In genomic region chr5:119710756-119711155, GRCm38 (mm10) we compare ENCODE assay signal across 16 mouse cellular contexts. TPM values are rescaled to one million over a fixed set of nuclear protein-coding genes. Genes with fewer than 3 reads are reported as not detected.
A peak's percentile ranks its signal among the peaks of the same experiment; 100 is the strongest.
DNase-seq lines count a peak whose midpoint lies in the region; ATAC-seq and TF ChIP-seq lines count a peak whose summit lies in the region.
"Had no signal": no experiment of that assay in that cellular context is flagged by ENCODE, and none has a peak within 500 bp of the region (broad histone marks: within the 10 kb centered on the region; RNA-seq: fewer than 3 reads in every experiment).

No protein-coding gene starts in this region.

- no peak for ATAC-seq in lung, embryonic 14.5 days (ENCODE audit: insufficient read depth)
- ATAC-seq: forebrain, embryonic 13.5 days; liver, embryonic 12.5 days had no signal

- no peak overlapping the region for H3K4me3 ChIP-seq in heart, embryonic 10.5 days
- no peak overlapping the region for H3K4me3 ChIP-seq in lung, embryonic 14.5 days (ENCODE audit: low read depth, low read length)
- H3K4me3 ChIP-seq: embryonic facial prominence, embryonic 15.5 days; forebrain, embryonic 13.5 days; gastrocnemius, adult 2 months; liver, embryonic 12.5 days; neural tube, embryonic 13.5 days had no signal

- H3K4me2 ChIP-seq in lung, embryonic 14.5 days: no peak overlapping the region
- H3K4me2 ChIP-seq: forebrain, embryonic 13.5 days; liver, embryonic 12.5 days; neural tube, embryonic 13.5 days had no signal

- H3K4me1 ChIP-seq in heart, embryonic 10.5 days: peaks cover 3% of the 10 kb centered on the region; the same call in 1 of the 2 replicates
- H3K4me1 ChIP-seq in lung, embryonic 14.5 days (ENCODE audit: insufficient read depth): no peaks in the 10 kb centered on the region
- H3K4me1 ChIP-seq: liver, embryonic 12.5 days had no signal

- no peaks in the 10 kb centered on the region for H3K9me3 ChIP-seq in heart, embryonic 10.5 days
- no peaks in the 10 kb centered on the region for H3K9me3 ChIP-seq in lung, embryonic 14.5 days (ENCODE audit: low read depth, low read length)
- H3K9me3 ChIP-seq: embryonic facial prominence, embryonic 15.5 days; neural tube, embryonic 13.5 days had no signal

- H3K27me3 ChIP-seq in heart, embryonic 10.5 days (ENCODE audit: insufficient read depth, poor library complexity, severe bottlenecking): peaks cover 52% of the 10 kb centered on the region
- H3K27me3 ChIP-seq in lung, embryonic 14.5 days (ENCODE audit: insufficient read depth, low read length): peaks cover 14% of the 10 kb centered on the region; the same call in 1 of the 2 replicates

- no peaks in the 10 kb centered on the region for H3K36me3 ChIP-seq in heart, embryonic 10.5 days
- H3K36me3 ChIP-seq in lung, embryonic 14.5 days (ENCODE audit: insufficient read depth): no peaks in the 10 kb centered on the region
- H3K36me3 ChIP-seq: embryonic facial prominence, embryonic 15.5 days; liver, embryonic 12.5 days; neural tube, embryonic 13.5 days had no signal

- H3K27ac ChIP-seq in heart, embryonic 10.5 days: no peak overlapping the region
- H3K27ac ChIP-seq in lung, embryonic 14.5 days (ENCODE audit: low read depth): no peak overlapping the region
- H3K27ac ChIP-seq: embryonic facial prominence, embryonic 15.5 days; forebrain, embryonic 13.5 days; gastrocnemius, adult 2 months; liver, embryonic 12.5 days; neural tube, embryonic 13.5 days had no signal

- peak; percentile 21 for TF ChIP-seq CTCF in lung, embryonic 14.5 days (IDR thresholded peaks at IDR 0.05; ENCODE audit: low read depth)

- no peak overlapping the region for H3K9ac ChIP-seq in lung, embryonic 14.5 days
- H3K9ac ChIP-seq: embryonic facial prominence, embryonic 15.5 days; forebrain, embryonic 13.5 days; liver, embryonic 12.5 days; neural tube, embryonic 13.5 days had no signal

- DNase-seq in heart, postnatal 4 days: peak; percentile 18
- no peak for DNase-seq in heart, embryonic 10.5 days (ENCODE audit: low spot score)
- peak; percentile 60 for DNase-seq in lung, embryonic 14.5 days
- no peak for DNase-seq in lung, adult 18-20 months
- peak; percentile 92 for DNase-seq in ZHBTc4 (ENCODE audit: low read depth, low spot score)
- DNase-seq in retina, embryonic 14.5 days (ENCODE audit: low spot score): peak; percentile 69
- no peak for DNase-seq in left cerebral cortex, adult 11 months (ENCODE audit: low spot score)
- DNase-seq: cerebellum, adult 9-10 months; gastrocnemius, adult 2 months; kidney, adult 11 months; lung, postnatal 4 days; midbrain, embryonic 14.5 days had no signal

- 27% methylated on average over 7 of the region's 7 CpGs for WGBS in heart, embryonic 10.5 days
- WGBS in lung, embryonic 14.5 days: 35% methylated on average over 7 of the region's 7 CpGs

RNA-seq across cellular contexts. Expression of gene Tbx3, which starts 40.3 kb away (rescaled TPM):
- total RNA-seq in heart, postnatal 4 days (2021): 10 to 100 TPM; 14.4 to 15.8 TPM
- 17.0 and 41.7 TPM in 2 replicates for polyA plus RNA-seq in heart, embryonic 10.5 days (2016; fragmentation: Nextera tagmentation; extraction: Ambion mirVana)
- 82.1 and 84.8 TPM in 2 replicates for polyA plus RNA-seq in lung, embryonic 14.5 days (2014; fragmentation: Nextera tagmentation; extraction: Ambion mirVana)

Comparison
In these comparisons a context has a peak if more than half of its experiments do, and no peak if none do; other contexts are left out.
1. DNase-seq: peak in heart, postnatal 4 days (single experiment), lung, embryonic 14.5 days (single experiment), ZHBTc4 (single experiment) and retina, embryonic 14.5 days (single experiment); none in heart, embryonic 10.5 days (single experiment), lung, adult 18-20 months (0 of 2) and left cerebral cortex, adult 11 months (single experiment).